Mouse (Mus musculus) embryonic facial prominence, embryonic 12.5 days (tissue): ENCODE measurements around the gene Clcn3. TPM values are rescaled to one million over a fixed set of nuclear protein-coding genes. Genes with fewer than 3 reads are reported as not detected.
"Not testable (repeated sequence)": the region's sequence is repeated elsewhere in the genome, so short reads cannot be mapped to it uniquely, and the experiment has no call there.

Experiments
- ATAC-seq: fragments of 200-750 bp; cut with Nextera tagmentation; 2 replicates; pipeline ENCODE4 v1.8.0; 2017; ENCODE audit not compliant: insufficient number of reproducible peaks, insufficient read depth, low FRiP score, low TSS enrichment
- H3K27ac ChIP-seq: fragments of 300-500 bp; sonication (generic); 2 replicates; pipeline ENCODE4 v1.5.1; 2016; ENCODE audit warnings: mild to moderate bottlenecking
- H3K27me3 ChIP-seq: fragments of 300-500 bp; sonication (generic); 2 replicates; pipeline ENCODE4 v1.6.1; 2016; ENCODE audit warnings: mild to moderate bottlenecking, moderate library complexity
- H3K36me3 ChIP-seq: fragments of 300-500 bp; sonication (generic); 2 replicates; pipeline ENCODE4 v1.6.1; 2016; ENCODE audit warnings: mild to moderate bottlenecking
- H3K4me1 ChIP-seq: fragments of 300-500 bp; sonication (generic); 2 replicates; pipeline ENCODE4 v1.6.1; 2016
- H3K4me2 ChIP-seq: fragments of 300-500 bp; sonication (generic); replicated peaks from 2 replicates; pipeline ENCODE4 v1.6.1; 2016; ENCODE audit warnings: mild to moderate bottlenecking, moderate library complexity
- H3K4me3 ChIP-seq: fragments of 300-500 bp; sonication (generic); 2 replicates; pipeline ENCODE4 v1.5.1; 2016; ENCODE audit warnings: mild to moderate bottlenecking
- H3K9ac ChIP-seq: fragments of 300-500 bp; sonication (generic); 2 replicates; pipeline ENCODE4 v1.6.1; 2016; ENCODE audit warnings: mild to moderate bottlenecking, moderate library complexity
- H3K9me3 ChIP-seq: fragments of 300-500 bp; sonication (generic); 2 replicates; pipeline ENCODE4 v1.6.1; 2016; ENCODE audit warnings: mild to moderate bottlenecking, moderate library complexity
- WGBS: fragments of 180-500 bp; shearing (Covaris S2); methylation state at CpG from one replicate; pipeline ENCODE4 v1.1.7; 2016; 5-methylcytosine and 5-hydroxymethylcytosine counted together
- polyA plus RNA-seq: library from polyadenylated mRNA; unstranded; fragments of >200 nt; fragmentation: Nextera tagmentation; extraction: Ambion mirVana; gene quantifications from 2 replicates; pipeline ENCODE4 v1.2.1, GENCODE M21; 2016

The Clcn3 gene
- 18.0 and 18.9 TPM in 2 replicates for polyA plus RNA-seq

- Histone ChIP-seq H3K36me3 (no peaks in the 10 kb centered on the region), H3K4me2 (peak within 1 kb of the TSS; percentile 95), H3K4me3 (peak within 1 kb of the TSS; percentile 80), H3K27ac (peak within 1 kb of the TSS; percentile 57), H3K9ac (peak within 1 kb of the TSS; percentile 77), H3K4me1 (0 out of 2 replicates have a peak, but pooled peaks cover 5% of the 10 kb centered on the region), H3K27me3 (no peaks in the 10 kb centered on the region), H3K9me3 (no peaks in the 10 kb centered on the region)
- peak; percentile 100 for ATAC-seq
- under 1% methylated on average over 101 of the region's 101 CpGs for WGBS
Measured at GRCm38 (mm10) chr8:60982701-60983687, at the start of gene Clcn3. Clcn3 (minus strand) TSS chr8:60983300.

- H3K9ac ChIP-seq = no peak overlapping the region
- no peaks in the 10 kb centered on the region for H3K9me3 ChIP-seq
- no peak for ATAC-seq
- no peaks in the 10 kb centered on the region for H3K36me3 ChIP-seq
- H3K4me3 ChIP-seq = no peak overlapping the region
- no peak overlapping the region for H3K27ac ChIP-seq
- H3K27me3 ChIP-seq = no peaks in the 10 kb centered on the region
- no peak overlapping the region for H3K4me2 ChIP-seq
- H3K4me1 ChIP-seq = peaks cover 5% of the 10 kb centered on the region
- WGBS = 85% methylated on average over 3 of the region's 3 CpGs
Measured at GRCm38 (mm10) chr8:60996468-60996867, 13.4 kb upstream of the Clcn3 start.

GRCm38 (mm10) chr8:60993639-60993986 lies 10.5 kb upstream of the Clcn3 start:
- 4% methylated on average over 12 of the region's 12 CpGs for WGBS
- Histone ChIP-seq H3K9ac (peak overlapping the region; percentile 72), H3K9me3 (no peaks in the 10 kb centered on the region), H3K27me3 (no peaks in the 10 kb centered on the region), H3K4me2 (peak overlapping the region; percentile 81), H3K27ac (peak overlapping the region; percentile 83), H3K4me1 (peaks cover 5% of the 10 kb centered on the region), H3K4me3 (peak overlapping the region; percentile 89), H3K36me3 (no peaks in the 10 kb centered on the region)
- peak; percentile 32; the same call in 1 of the 2 replicates for ATAC-seq

- peaks cover 5% of the 10 kb centered on the region for H3K4me1 ChIP-seq
- ATAC-seq = peak; percentile 94
- peak within 1 kb of the TSS; percentile 91 for H3K27ac ChIP-seq
- peak within 1 kb of the TSS; percentile 89 for H3K4me3 ChIP-seq
- peak within 1 kb of the TSS; percentile 81 for H3K4me2 ChIP-seq
- under 1% methylated on average over 57 of the region's 57 CpGs for WGBS
- H3K9ac ChIP-seq = peak within 1 kb of the TSS; percentile 72
- no peaks in the 10 kb centered on the region for H3K36me3 ChIP-seq
- no peaks in the 10 kb centered on the region for H3K27me3 ChIP-seq
- H3K9me3 ChIP-seq = no peaks in the 10 kb centered on the region
Measured at GRCm38 (mm10) chr8:60992910-60993638, 10.0 kb upstream of the Clcn3 start, which contains the start of gene Nek1. Nek1 (plus strand) TSS chr8:60993195.

GRCm38 (mm10) chr8:60992561-60992909 lies 9.4 kb upstream of the Clcn3 start:
- peak; percentile 80 for ATAC-seq
- peak overlapping the region; percentile 91 for H3K27ac ChIP-seq
- H3K4me1 ChIP-seq = peaks cover 5% of the 10 kb centered on the region
- H3K36me3 ChIP-seq = no peaks in the 10 kb centered on the region
- H3K9ac ChIP-seq = peak overlapping the region; percentile 72
- no peaks in the 10 kb centered on the region for H3K27me3 ChIP-seq
- peak overlapping the region; percentile 89 for H3K4me3 ChIP-seq
- no peaks in the 10 kb centered on the region for H3K9me3 ChIP-seq
- WGBS = 2% methylated on average over 16 of the region's 16 CpGs
- peak overlapping the region; percentile 81 for H3K4me2 ChIP-seq

- not testable (repeated sequence) for H3K9ac ChIP-seq, H3K27me3 ChIP-seq, H3K4me3 ChIP-seq, H3K36me3 ChIP-seq, H3K9me3 ChIP-seq, H3K4me2 ChIP-seq, ATAC-seq, H3K4me1 ChIP-seq, H3K27ac ChIP-seq
- 89% methylated on average over 17 of the region's 17 CpGs for WGBS
Measured at GRCm38 (mm10) chr8:60984260-60985010, 1.3 kb upstream of the Clcn3 start.

GRCm38 (mm10) chr8:60983688-60984079 lies 584 bp upstream of the Clcn3 start:
- 17% methylated on average over 9 of the region's 9 CpGs for WGBS
- Histone ChIP-seq H3K36me3 (no peaks in the 10 kb centered on the region), H3K9ac (no peak overlapping the region), H3K4me2 (peak overlapping the region; percentile 95), H3K4me1 (0 out of 2 replicates have a peak, but pooled peaks cover 5% of the 10 kb centered on the region), H3K4me3 (peak overlapping the region; percentile 80), H3K27me3 (no peaks in the 10 kb centered on the region), H3K27ac (peak overlapping the region; percentile 37; the same call in 1 of the 2 replicates), H3K9me3 (no peaks in the 10 kb centered on the region)
- ATAC-seq = peak; percentile 59

- H3K36me3 ChIP-seq = no peaks in the 10 kb centered on the region
- H3K9me3 ChIP-seq = no peaks in the 10 kb centered on the region
- no peaks in the 10 kb centered on the region for H3K27me3 ChIP-seq
- no peak for ATAC-seq
- 20% methylated on average over 1 of the region's 1 CpGs for WGBS
- H3K4me3 ChIP-seq = no peak overlapping the region
- no peak overlapping the region for H3K9ac ChIP-seq
- no peak overlapping the region for H3K4me2 ChIP-seq
- H3K4me1 ChIP-seq = 0 out of 2 replicates have a peak, but pooled peaks cover 5% of the 10 kb centered on the region
- no peak overlapping the region for H3K27ac ChIP-seq
Measured at GRCm38 (mm10) chr8:60981388-60981787, 1.7 kb downstream of the Clcn3 start.

GRCm38 (mm10) chr8:60978496-60978895 lies 4.6 kb downstream of the Clcn3 start:
- 80% methylated on average over 5 of the region's 5 CpGs for WGBS
- H3K4me1 ChIP-seq = 0 out of 2 replicates have a peak, but pooled peaks cover 5% of the 10 kb centered on the region
- H3K36me3 ChIP-seq = no peaks in the 10 kb centered on the region
- ATAC-seq = no peak
- no peaks in the 10 kb centered on the region for H3K27me3 ChIP-seq
- H3K9ac ChIP-seq = no peak overlapping the region
- H3K4me2 ChIP-seq = no peak overlapping the region
- no peak overlapping the region for H3K4me3 ChIP-seq
- H3K27ac ChIP-seq = no peak overlapping the region
- no peaks in the 10 kb centered on the region for H3K9me3 ChIP-seq

- H3K4me3 ChIP-seq = no peak overlapping the region
- 0 out of 2 replicates have a peak, but pooled peaks cover 5% of the 10 kb centered on the region for H3K4me1 ChIP-seq
- 88% methylated on average over 9 of the region's 9 CpGs for WGBS
- H3K27ac ChIP-seq = no peak overlapping the region
- no peaks in the 10 kb centered on the region for H3K9me3 ChIP-seq
- H3K9ac ChIP-seq = no peak overlapping the region
- no peak overlapping the region for H3K4me2 ChIP-seq
- no peaks in the 10 kb centered on the region for H3K36me3 ChIP-seq
- ATAC-seq = no peak
- H3K27me3 ChIP-seq = no peaks in the 10 kb centered on the region
Measured at GRCm38 (mm10) chr8:60976818-60977217, 6.3 kb downstream of the Clcn3 start.

- no peaks in the 10 kb centered on the region for H3K4me1 ChIP-seq
- no peak overlapping the region for H3K4me3 ChIP-seq
- no peaks in the 10 kb centered on the region for H3K36me3 ChIP-seq
- no peak overlapping the region for H3K9ac ChIP-seq
- H3K4me2 ChIP-seq = no peak overlapping the region
- no peak overlapping the region for H3K27ac ChIP-seq
- no peak for ATAC-seq
- no peaks in the 10 kb centered on the region for H3K27me3 ChIP-seq
- no peaks in the 10 kb centered on the region for H3K9me3 ChIP-seq
- 77% methylated on average over 2 of the region's 2 CpGs for WGBS
Measured at GRCm38 (mm10) chr8:60974837-60975236, 8.3 kb downstream of the Clcn3 start.
